Mouse (Mus musculus) cerebellum, adult 2 months (tissue): ENCODE data around the gene Mad1l1.

ENCODE experiments used
- CTCF ChIP-seq: fragments of 200-500 bp; IDR thresholded peaks from 2 replicates; pipeline ENCODE4 v1.5.1; 2011; ENCODE audit warnings: low read depth, mild to moderate bottlenecking, control low read depth, low read length, moderate library complexity, borderline replicate concordance; ENCODE audit not compliant: insufficient read depth
- POLR2A ChIP-seq: fragments of 200-500 bp; IDR thresholded peaks from 2 replicates; pipeline ENCODE4 v1.6.1; 2011; ENCODE audit warnings: low read length, control low read depth, borderline replicate concordance; ENCODE audit not compliant: insufficient read depth

- TF ChIP-seq CTCF (no peak), POLR2A (no peak)
Measured at GRCm38 (mm10) chr5:140151180-140151579, 170.2 kb downstream of the Mad1l1 start.
